Mouse (Mus musculus): Measurements from ENCODE around the gene Camk1g. TPM values are rescaled to one million over a fixed set of nuclear protein-coding genes. Genes with fewer than 3 reads are reported as not detected.

Camk1g gene
- polyA plus RNA-seq, 1 experiment from 2014 or later, result 28.7 TPM

DNA sequence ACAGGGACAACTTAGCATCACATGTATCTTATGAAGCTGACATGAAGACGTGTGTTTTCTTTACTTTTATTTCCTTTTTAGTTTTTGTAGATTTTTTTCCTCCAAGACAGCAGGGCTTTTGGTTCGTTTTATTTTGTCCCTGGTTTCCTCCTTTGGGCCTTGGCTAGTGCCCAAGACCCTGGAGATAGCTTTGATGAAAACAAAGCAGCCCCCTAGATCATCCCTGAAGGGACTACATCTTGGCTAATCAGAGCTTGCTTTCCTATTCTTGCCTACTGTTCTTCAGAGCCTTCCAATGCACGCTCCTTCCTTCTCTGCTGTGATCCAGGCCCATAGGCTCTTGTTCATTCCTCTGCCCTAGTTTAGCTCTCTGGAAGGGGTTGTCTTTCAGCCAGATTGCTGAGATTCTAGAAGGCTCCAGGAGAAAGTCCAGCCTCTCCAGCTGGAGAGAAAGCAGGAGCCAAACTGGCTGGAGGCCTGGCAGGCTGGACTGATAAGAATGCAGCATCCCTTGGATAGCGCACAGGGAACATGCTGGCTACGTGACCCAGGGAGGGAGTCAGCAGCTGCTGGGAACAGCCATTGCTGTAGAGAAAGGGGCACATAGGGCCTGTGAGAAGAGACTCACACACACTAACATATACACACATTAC lies 54.3 kb downstream of the Camk1g start:
- ATAC-seq (ENCODE audit: low FRiP score, low read depth), result no peak
- Histone ChIP-seq H3K9ac (replicated peaks) (no peak overlapping the region), H3K9me3 (no peaks in the 10 kb centered on the region), H3K4me3 (no peak overlapping the region), H3K27me3 (0 out of 2 replicates have a peak, but pooled peaks cover 4% of the 10 kb centered on the region), H3K36me3 (no peaks in the 10 kb centered on the region), H3K4me1 (peaks cover 5% of the 10 kb centered on the region; the same call in 1 of the 2 replicates), H3K27ac (replicated peaks) (no peak overlapping the region), H3K4me2 (replicated peaks) (no peak overlapping the region)
- 72% methylated on average over 5 of the region's 5 CpGs for WGBS

DNA sequence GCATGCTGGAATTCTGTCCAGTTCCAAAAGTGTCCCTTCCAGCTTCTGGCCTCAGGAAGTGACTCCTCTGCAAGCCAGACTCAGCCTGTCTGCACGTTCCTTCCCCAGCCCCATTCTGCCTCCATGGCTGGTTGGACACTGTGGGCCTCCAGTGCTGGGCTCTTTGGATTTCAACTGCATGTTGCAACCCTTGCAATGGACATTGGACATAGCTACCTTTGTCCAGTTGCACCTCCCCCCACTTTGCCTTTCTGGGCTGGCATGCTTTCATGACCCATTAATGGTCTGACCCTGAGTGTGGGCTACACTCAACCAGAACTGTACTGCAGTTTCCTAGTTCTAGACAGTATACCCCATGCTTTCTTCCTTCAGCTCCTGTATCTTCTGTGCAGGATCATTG lies 58.5 kb downstream of the Camk1g start:
- no peak overlapping the region for H3K4me2 ChIP-seq (replicated peaks)
- H3K36me3 ChIP-seq, result no peaks in the 10 kb centered on the region
- no peak for ATAC-seq (ENCODE audit: low FRiP score, low read depth)
- no peak overlapping the region for H3K4me3 ChIP-seq
- H3K27me3 ChIP-seq, result no peaks in the 10 kb centered on the region
- H3K9ac ChIP-seq (replicated peaks), result no peak overlapping the region
- 67% methylated on average over 1 of the region's 1 CpGs for WGBS
- H3K27ac ChIP-seq (replicated peaks), result no peak overlapping the region
- no peaks in the 10 kb centered on the region for H3K9me3 ChIP-seq
- no peaks in the 10 kb centered on the region for H3K4me1 ChIP-seq

DNA sequence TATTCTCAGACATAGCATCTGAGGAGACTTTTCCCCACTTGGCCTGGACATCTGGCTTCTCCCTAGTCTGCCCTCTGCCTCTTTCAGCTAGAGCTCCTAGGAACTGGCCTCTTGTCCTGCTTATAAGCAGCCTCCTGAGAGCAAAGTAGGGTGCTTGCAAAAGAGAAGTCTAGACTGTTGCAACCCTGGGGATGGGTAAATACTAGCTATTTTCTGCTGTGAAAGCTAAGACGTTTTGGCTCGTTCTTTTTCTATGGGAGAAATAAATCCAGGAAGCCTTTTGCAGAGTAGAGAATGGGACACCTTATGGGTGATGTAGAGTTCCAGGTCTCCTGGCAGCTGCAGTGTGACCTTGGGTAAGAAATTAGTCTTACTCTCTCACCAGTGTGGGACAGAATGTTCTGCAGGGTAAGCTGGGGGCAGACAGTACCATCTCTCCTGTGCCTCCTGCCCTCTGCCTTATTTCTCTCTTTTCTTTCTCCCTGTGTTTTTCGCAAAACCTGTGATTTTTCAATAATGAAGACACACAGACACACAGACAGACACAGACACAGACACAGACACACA lies 59.5 kb downstream of the Camk1g start:
- no peak overlapping the region for H3K27ac ChIP-seq (replicated peaks)
- no peaks in the 10 kb centered on the region for H3K36me3 ChIP-seq
- 0 out of 2 replicates have a peak, but pooled peaks cover under 1% of the 10 kb centered on the region for H3K4me1 ChIP-seq
- H3K4me3 ChIP-seq, result no peak overlapping the region
- no peaks in the 10 kb centered on the region for H3K27me3 ChIP-seq
- no peaks in the 10 kb centered on the region for H3K9me3 ChIP-seq
- 88% methylated on average over 3 of the region's 3 CpGs for WGBS
- no peak overlapping the region for H3K4me2 ChIP-seq (replicated peaks)
- ATAC-seq (ENCODE audit: low FRiP score, low read depth), result no peak
- no peak overlapping the region for H3K9ac ChIP-seq (replicated peaks)

DNA sequence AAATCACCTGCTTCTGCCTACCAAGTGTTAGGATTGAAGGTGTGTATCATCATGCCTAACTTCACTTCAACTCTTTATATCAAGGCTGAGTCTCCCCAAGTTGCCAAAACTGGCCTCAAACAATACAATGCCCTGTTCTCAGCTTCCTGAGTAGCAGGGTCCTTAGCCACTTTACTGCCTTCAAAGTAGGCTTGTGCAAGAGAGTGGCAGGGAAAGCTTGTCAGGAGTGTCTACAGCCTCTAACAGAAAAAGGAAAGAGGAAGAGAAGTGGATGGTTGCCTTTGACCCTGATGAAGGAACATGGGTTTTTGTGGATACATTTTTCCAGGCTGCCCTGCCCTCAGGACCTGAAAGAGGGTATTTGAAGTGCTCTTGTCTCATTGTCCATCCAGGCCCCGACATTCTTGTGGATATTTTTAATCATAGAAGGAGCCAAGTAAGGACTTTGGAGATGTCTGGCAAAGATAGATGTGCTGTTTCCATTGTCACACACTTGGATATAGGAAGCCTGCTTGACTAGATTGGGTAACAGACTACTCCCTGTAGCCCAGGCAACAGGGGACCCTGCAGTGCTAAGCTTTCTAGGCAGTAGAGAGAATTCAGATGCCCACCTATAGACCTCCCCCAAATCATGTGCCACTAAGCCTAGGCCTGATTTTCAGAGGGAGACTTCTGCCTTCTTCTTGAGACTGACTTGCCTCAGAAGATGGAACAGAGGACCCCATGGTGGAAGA lies 60.1 kb downstream of the Camk1g start:
- ATAC-seq (ENCODE audit: low FRiP score, low read depth), result no peak

DNA sequence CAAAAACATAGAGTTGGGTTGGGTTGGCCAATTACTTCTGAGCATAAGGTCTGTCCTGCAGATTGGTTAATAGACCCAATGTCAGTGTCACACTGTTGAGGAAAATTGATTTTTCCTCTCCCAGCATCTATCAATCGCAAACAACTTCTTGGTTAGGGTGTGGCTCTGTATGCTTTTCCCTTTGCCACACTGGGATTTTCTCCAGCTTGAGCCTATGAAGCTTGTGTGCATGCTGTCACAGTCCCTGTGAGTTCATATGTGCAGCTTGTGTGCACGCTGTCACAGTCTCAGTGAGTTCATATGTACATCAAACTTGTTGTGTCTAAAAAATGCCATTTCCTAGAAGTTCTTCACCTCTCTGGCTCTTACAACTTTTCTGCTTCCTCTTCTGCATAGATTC lies 63.3 kb downstream of the Camk1g start:
- no peaks in the 10 kb centered on the region for H3K36me3 ChIP-seq
- H3K9ac ChIP-seq (replicated peaks), result no peak overlapping the region
- H3K9me3 ChIP-seq, result no peaks in the 10 kb centered on the region
- 0 out of 2 replicates have a peak, but pooled peaks cover 5% of the 10 kb centered on the region for H3K4me1 ChIP-seq
- H3K27ac ChIP-seq (replicated peaks), result no peak overlapping the region
- no peak overlapping the region for H3K4me3 ChIP-seq
- peaks cover 18% of the 10 kb centered on the region; the same call in 1 of the 2 replicates for H3K27me3 ChIP-seq
- 95% methylated on average over 2 of the region's 2 CpGs for WGBS
- H3K4me2 ChIP-seq (replicated peaks), result no peak overlapping the region
- ATAC-seq (ENCODE audit: low FRiP score, low read depth), result no peak

More for the DNA sequence above, 60.1 kb downstream of the Camk1g start:
- H3K27ac ChIP-seq (replicated peaks), result no peak overlapping the region
- WGBS, result 74% methylated on average over 1 of the region's 1 CpGs
- no peak overlapping the region for H3K4me2 ChIP-seq (replicated peaks)
- no peak overlapping the region for H3K4me3 ChIP-seq
- no peaks in the 10 kb centered on the region for H3K9me3 ChIP-seq
- no peaks in the 10 kb centered on the region for H3K36me3 ChIP-seq
- H3K9ac ChIP-seq (replicated peaks), result no peak overlapping the region
- H3K27me3 ChIP-seq, result no peaks in the 10 kb centered on the region
- H3K4me1 ChIP-seq, result 0 out of 2 replicates have a peak, but pooled peaks cover 5% of the 10 kb centered on the region

DNA sequence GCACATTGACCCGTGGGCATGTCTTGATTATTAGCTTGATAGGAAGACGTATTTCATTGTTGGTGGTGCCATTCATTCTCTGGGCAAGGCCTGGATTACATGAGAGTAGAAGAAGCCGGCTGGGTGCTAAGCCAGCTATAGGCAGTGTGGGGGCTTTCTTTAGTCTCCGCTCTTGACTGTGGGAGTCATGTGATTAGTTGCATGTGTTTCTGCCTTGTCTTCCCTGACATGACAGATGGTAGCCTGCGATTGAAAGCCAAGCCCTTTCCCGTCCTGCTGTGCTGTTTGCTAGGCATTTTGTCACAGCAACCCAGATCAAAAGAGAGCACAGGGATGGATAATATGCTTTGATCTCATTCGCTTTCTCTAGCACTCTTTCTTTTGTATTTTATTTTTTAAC lies 64.7 kb downstream of the Camk1g start:
- H3K4me3 ChIP-seq, result no peak overlapping the region
- H3K9me3 ChIP-seq, result no peaks in the 10 kb centered on the region
- 0 out of 2 replicates have a peak, but pooled peaks cover 5% of the 10 kb centered on the region for H3K4me1 ChIP-seq
- ATAC-seq (ENCODE audit: low FRiP score, low read depth), result peak; percentile 89
- H3K27ac ChIP-seq (replicated peaks), result no peak overlapping the region
- 21% methylated on average over 7 of the region's 7 CpGs for WGBS
- peaks cover 25% of the 10 kb centered on the region; the same call in 1 of the 2 replicates for H3K27me3 ChIP-seq
- H3K36me3 ChIP-seq, result no peaks in the 10 kb centered on the region
- no peak overlapping the region for H3K4me2 ChIP-seq (replicated peaks)
- no peak overlapping the region for H3K9ac ChIP-seq (replicated peaks)

DNA sequence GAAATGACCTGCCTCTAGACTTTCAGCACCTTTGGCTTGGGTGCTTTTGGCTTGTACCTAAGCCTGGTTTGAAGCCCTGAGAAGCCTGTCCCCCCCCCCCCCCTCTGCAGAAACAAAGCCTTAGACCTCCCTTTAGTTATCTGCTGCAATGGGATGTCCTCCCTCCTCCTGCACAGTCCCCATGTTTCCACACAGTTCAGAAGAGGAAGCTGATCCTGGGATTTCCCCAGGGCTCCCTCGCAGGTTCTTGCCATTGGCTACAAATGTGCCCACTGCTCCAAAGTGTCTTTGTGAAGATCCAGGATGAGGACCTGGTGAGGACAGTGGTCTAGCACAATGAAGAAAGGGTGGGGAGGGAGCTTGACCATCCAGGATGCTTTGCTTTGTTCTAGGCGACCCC lies 67.0 kb downstream of the Camk1g start:
- H3K4me2 ChIP-seq (replicated peaks), result no peak overlapping the region
- no peak overlapping the region for H3K27ac ChIP-seq (replicated peaks)
- H3K4me3 ChIP-seq, result no peak overlapping the region
- ATAC-seq (ENCODE audit: low FRiP score, low read depth), result no peak
- WGBS, result 78% methylated on average over 2 of the region's 2 CpGs
- peaks cover 25% of the 10 kb centered on the region; the same call in 1 of the 2 replicates for H3K27me3 ChIP-seq
- 0 out of 2 replicates have a peak, but pooled peaks cover 5% of the 10 kb centered on the region for H3K4me1 ChIP-seq
- no peak overlapping the region for H3K9ac ChIP-seq (replicated peaks)
- H3K9me3 ChIP-seq, result no peaks in the 10 kb centered on the region
- no peaks in the 10 kb centered on the region for H3K36me3 ChIP-seq

DNA sequence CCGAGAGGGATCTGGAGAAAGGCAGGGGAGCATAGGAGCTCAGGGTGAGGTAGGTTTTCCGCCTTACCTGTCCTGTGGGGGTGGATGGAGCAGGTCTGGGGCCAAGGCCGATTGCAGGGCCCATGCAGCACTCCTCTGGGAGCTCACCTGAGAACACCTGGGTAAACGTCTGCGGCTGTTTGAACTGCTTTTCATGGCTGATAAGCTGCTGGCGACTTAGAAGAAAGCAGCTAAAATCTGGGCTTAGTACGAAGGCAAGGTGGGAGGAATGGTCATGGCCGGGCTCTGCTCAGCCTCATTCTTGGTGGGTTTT lies 68.0 kb downstream of the Camk1g start:
- H3K27me3 ChIP-seq, result peaks cover 25% of the 10 kb centered on the region; the same call in 1 of the 2 replicates
- ATAC-seq (ENCODE audit: low FRiP score, low read depth), result no peak
- no peaks in the 10 kb centered on the region for H3K9me3 ChIP-seq
- no peak overlapping the region for H3K4me3 ChIP-seq
- 0 out of 2 replicates have a peak, but pooled peaks cover 5% of the 10 kb centered on the region for H3K4me1 ChIP-seq
- H3K36me3 ChIP-seq, result no peaks in the 10 kb centered on the region
- H3K27ac ChIP-seq (replicated peaks), result no peak overlapping the region
- no peak overlapping the region for H3K4me2 ChIP-seq (replicated peaks)
- WGBS, result 70% methylated on average over 8 of the region's 8 CpGs
- no peak overlapping the region for H3K9ac ChIP-seq (replicated peaks)

DNA sequence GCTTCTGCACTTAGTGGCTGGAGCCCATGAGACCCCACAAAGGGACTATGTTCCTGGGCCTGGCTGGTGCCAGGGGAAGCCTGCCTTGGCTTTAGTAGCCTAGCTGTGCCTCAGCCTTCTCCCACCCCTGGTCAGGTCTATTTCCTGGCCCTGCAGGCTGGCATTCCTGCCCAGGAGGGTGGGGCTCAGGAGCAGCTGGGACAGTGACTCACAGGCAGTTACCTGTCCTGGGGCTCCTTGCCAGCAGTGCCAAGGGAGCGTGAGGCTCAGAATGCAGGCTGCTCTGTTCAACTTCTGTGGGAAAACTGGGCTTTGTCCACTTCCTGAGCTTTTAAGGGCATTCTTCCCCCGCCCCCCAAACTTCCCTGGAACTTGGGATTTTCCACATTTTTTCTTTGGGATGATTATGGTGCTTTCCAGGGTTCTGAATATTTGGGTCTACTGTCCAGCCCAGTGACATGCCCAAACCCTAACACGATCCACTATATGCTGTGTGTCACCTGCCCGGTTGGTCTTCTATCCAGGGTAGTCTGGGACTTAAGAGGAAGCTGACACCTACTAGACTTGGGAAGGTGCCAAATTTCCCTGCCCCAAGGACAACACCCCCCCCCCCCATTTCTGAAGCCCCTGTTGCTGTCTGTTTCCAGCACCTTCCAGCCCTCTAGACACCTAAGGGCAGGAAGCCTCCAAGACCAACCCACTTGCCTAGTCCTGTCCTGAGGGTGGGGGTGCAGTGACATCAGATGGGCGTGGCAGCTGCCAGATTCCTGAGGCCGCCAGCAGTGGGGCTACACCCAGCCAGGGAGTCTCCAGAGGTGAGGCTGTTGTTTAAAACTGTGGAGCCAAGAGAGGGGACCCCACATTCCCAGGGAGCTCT lies 68.6 kb downstream of the Camk1g start:
- WGBS, result 74% methylated on average over 6 of the region's 6 CpGs
- no peak for ATAC-seq (ENCODE audit: low FRiP score, low read depth)
- Histone ChIP-seq H3K27me3 (peaks cover 25% of the 10 kb centered on the region; the same call in 1 of the 2 replicates), H3K4me2 (replicated peaks) (no peak overlapping the region), H3K4me1 (0 out of 2 replicates have a peak, but pooled peaks cover 5% of the 10 kb centered on the region), H3K27ac (replicated peaks) (no peak overlapping the region), H3K4me3 (no peak overlapping the region), H3K9me3 (no peaks in the 10 kb centered on the region), H3K9ac (replicated peaks) (no peak overlapping the region), H3K36me3 (no peaks in the 10 kb centered on the region)

DNA sequence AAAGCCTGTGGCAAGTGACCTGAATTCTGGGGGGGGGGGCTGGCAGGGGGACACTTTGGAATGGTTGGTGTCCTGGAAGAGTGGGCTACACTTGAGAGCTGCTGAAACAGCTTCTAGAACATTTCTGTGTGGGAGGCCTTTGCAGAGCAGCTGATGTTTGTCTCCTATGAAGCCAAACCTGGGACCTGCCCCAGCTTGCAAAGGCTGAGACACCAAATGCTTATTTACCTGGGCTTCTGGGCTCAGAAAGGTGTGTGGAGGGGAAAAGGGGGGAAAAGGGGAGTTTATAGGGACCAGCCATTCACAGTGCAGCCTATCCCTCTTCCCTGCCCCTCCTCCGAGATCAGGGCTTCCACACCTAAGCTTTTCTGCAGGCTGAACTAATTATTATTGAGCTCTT lies 70.1 kb downstream of the Camk1g start:
- no peak overlapping the region for H3K27ac ChIP-seq (replicated peaks)
- H3K4me1 ChIP-seq, result no peaks in the 10 kb centered on the region
- peaks cover 25% of the 10 kb centered on the region; the same call in 1 of the 2 replicates for H3K27me3 ChIP-seq
- no peak overlapping the region for H3K9ac ChIP-seq (replicated peaks)
- no peaks in the 10 kb centered on the region for H3K36me3 ChIP-seq
- no peak for ATAC-seq (ENCODE audit: low FRiP score, low read depth)
- H3K4me3 ChIP-seq, result no peak overlapping the region
- WGBS, result 45% methylated on average over 1 of the region's 1 CpGs
- H3K9me3 ChIP-seq, result no peaks in the 10 kb centered on the region
- no peak overlapping the region for H3K4me2 ChIP-seq (replicated peaks)

DNA sequence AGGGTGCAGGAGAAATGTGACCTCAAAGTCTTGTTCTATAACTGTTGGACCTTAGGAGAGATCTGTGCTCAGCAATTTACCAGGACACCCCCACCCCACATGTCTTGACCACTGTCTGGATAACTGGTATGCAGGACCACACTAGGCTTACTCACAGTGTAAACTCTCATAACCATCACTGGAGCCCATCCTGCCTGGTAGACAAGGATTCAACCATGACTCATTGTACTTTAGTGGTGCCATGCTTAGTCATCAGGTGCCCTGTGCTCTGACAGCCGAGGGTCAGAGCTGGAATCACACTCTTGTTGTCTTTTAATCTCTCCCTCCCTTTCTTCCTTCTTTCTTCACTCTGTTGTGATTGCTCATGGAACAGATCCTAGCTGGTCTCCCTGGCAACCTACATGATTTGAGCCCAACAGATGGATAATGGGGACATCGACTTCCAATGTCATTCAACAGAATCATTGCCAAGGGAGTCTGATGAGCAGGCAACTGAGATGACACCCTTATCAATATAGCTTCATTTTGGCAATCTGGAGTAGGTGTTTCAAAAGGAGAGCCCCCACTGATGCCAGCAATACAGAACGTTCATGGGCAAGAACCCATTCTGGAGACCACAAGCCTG lies 71.8 kb downstream of the Camk1g start:
- H3K9ac ChIP-seq (replicated peaks), result no peak overlapping the region
- no peak overlapping the region for H3K4me3 ChIP-seq
- peaks cover 21% of the 10 kb centered on the region; the same call in 1 of the 2 replicates for H3K27me3 ChIP-seq
- H3K36me3 ChIP-seq, result no peaks in the 10 kb centered on the region
- no peaks in the 10 kb centered on the region for H3K9me3 ChIP-seq
- H3K4me2 ChIP-seq (replicated peaks), result no peak overlapping the region
- no peak overlapping the region for H3K27ac ChIP-seq (replicated peaks)
- no peaks in the 10 kb centered on the region for H3K4me1 ChIP-seq
- ATAC-seq (ENCODE audit: low FRiP score, low read depth), result no peak
- WGBS, result 80% methylated on average over 3 of the region's 3 CpGs
